Mouse (Mus musculus) CD4-positive, CD25-positive, alpha-beta regulatory T cell, adult 9 weeks (primary cell): Measurements from ENCODE around the gene Slc7a6. TPM values are rescaled to one million over a fixed set of nuclear protein-coding genes. Genes with fewer than 3 reads are reported as not detected.

Experiments
- polyA plus RNA-seq: library from polyadenylated mRNA; unstranded; fragments of 100-300 nt; shearing (Covaris generic); gene quantifications from one replicate; pipeline ENCODE4 v1.2.1, GENCODE M21; 2017

Gene Slc7a6
- polyA plus RNA-seq: 50.2 TPM

DNA sequence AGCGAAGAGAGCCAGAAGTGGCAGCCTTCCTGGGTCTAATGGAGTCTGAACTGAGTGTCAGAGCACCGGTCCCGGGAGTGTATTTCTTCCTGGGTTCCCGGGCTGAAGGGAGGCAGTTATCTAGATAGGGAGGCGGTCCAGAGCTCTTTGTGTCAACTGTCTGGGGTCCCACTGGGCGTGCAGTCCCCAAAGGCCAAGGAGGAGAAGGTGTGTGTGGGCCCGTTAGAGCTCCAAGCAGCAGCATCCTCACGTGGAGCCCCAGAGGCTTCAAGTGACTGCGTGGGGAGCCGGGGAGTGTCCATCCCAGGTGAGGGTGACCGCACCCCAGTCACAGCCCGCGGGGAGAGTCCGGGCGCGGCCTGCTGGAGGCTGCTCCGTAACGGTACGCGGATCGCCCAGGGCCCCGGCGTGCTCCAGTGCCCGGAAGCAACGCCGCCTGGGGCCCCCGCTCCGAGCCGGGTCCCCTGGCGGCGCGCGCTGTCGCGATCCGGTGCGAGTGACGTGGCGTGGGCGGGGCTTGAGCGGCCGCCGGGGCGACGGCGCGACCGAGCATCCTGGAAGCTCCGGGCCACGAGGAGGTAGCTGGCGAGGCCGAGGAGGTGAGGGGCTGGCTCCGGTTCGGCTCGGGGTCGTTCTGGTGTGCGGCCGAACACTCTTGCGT lies at the start of gene Slc7a6:
Slc7a6 (plus strand) TSS at position 502 of the 661 bp plus-strand sequence.

DNA sequence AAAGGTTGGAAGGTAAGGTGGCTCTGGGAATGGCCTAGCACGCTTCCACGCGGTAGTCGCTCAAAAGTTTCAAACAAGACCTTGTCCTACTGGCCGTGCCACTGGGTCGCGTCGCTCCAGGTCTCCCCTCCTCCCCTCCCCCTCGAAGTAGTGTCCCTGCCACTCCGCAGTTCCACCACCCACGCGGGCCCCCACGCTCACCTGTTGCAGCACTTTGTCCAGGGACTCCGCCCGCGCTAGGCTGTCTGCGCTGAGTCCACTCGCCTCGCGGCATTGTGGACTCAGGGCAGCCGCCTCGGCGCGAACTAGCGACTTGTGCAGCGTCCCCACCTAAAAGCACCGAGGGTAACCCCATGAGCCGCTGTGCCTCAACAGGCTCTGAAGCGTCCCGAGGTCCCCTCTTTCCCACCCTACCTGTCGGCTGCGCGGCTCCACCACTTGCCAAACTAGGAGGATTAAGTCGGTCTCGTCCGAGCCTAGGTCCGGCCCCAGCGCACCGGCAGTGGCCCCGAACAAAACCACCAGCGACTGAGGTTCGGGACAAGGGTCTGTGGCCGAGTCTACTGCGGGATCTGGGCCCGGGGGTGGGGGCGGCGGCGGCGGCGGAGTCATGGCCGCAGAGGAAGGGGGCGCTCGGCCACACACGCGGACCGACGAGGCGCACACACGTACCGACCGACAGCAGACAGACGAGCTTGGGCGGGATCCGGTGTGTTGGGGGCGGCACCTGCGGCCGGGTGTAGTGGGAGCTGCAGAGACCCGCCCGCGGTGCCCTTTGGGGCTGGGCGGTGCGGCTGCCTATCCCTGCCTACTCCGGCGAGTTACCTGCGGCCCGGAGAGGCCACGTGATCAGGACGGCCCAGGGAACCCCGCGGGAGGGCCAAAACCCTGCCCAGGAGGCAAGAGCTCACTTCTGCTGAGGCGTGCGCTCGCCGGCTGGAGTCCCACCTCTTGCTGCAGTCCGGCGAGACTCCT lies 32.2 kb upstream of the Slc7a6 start, which contains the start of gene Esrp2:
Esrp2 (minus strand) TSS at position 819 of the 975 bp plus-strand sequence.

DNA sequence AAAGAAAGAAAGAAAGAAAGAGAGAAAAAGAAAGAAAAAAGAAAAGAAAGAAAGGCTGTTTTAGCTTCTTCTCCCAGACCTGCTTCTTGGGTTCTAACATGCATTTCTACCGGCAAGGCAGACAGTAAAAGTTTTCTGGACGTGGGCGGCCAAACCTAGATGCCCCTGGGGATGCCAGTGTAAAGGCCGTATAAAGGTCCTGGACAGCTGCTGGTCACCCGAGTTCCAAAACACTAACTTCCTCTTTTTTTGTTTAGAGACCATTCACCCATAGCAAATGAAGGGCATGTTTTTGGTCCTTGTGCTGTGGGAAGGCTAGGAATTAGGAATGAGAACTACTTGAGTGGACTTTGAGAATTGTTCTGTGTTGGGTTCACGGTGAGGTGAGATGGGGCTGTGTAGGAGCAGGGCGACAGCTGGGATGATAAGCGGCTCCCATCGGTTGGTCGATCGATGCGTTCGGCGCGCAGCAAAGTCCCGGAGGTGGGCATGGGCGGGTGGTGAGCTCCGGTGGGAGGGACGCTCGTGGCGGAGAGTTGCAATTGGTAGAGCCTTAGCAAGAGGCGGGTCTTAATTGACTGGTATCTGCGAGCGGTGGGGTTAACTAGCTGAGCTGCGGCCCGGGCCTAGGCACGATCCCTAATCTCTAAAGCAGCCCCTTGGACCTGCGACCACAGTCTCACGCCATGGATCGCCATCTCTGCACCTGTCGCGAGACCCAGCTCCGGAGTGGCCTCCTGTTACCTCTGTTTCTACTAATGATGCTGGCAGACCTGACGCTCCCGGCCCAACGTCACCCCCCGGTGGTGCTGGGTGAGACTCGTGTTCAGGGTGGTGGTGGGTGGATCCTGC lies 18.6 kb upstream of the Slc7a6 start, which contains the start of gene Pla2g15:
Pla2g15 (plus strand) TSS at position 599 of the 852 bp plus-strand sequence.

DNA sequence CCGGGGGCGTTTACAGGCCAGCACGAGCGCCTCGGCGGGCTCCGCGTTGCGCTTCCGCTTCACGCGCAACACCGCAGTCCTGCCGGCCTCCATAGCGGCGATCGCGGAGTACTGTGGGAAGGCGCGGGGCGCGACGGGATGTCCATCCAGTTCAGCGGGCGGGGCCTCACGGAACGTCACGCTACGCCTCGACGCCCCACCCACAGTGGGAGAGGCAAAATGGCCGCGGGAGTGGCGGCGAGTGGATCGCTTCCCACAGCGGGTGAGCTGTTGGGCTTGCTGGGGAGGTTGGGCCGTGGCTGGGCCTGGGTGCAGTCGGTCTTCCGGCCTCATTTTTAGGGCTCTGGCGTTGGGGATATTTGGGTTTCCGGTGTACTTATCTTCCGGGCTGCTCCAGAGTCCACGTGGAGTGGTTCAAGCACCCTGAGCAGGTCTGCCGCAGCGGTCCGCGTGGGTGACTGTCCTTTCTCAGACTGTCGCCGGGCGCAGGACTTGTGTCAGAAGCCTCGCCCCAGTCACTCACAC lies 42.2 kb downstream of the Slc7a6 start, which contains the start of the genes Slc7a6os and Prmt7:
Slc7a6os (minus strand) TSS at position 115 of the 525 bp plus-strand sequence.
Prmt7 (plus strand) TSS at position 116 of the 525 bp plus-strand sequence.

Other genes starting within 250 kb of the Slc7a6 start
- 2.8 TPM for gene Ctrl, start 235.0 kb upstream of the Slc7a6 start, polyA plus RNA-seq
- 552 TPM for gene Psmb10, start 230.4 kb upstream of the Slc7a6 start, polyA plus RNA-seq
- 0.55 TPM for gene Lcat, start 225.5 kb upstream of the Slc7a6 start, polyA plus RNA-seq
- 7.0 TPM for gene Slc12a4, start 202.8 kb upstream of the Slc7a6 start, polyA plus RNA-seq
- not detected for gene Dpep3, start 189.4 kb upstream of the Slc7a6 start, polyA plus RNA-seq
- gene Dus2, start 177.5 kb upstream of the Slc7a6 start, polyA plus RNA-seq: 26.0 TPM
- gene Dpep2nb, start 162.9 kb upstream of the Slc7a6 start, polyA plus RNA-seq: not detected
- gene Ddx28, start 157.0 kb upstream of the Slc7a6 start, polyA plus RNA-seq: 6.7 TPM
- gene Nfatc3, start 110.0 kb upstream of the Slc7a6 start, polyA plus RNA-seq: 36.8 TPM
- gene Esrp2, start 31.9 kb upstream of the Slc7a6 start, polyA plus RNA-seq: 5.3 TPM
- 12.9 TPM for gene Pla2g15, start 18.5 kb upstream of the Slc7a6 start, polyA plus RNA-seq
- gene Slc7a6os, start 42.1 kb downstream of the Slc7a6 start, polyA plus RNA-seq: 32.5 TPM
- 46.0 TPM for gene Prmt7, start 42.1 kb downstream of the Slc7a6 start, polyA plus RNA-seq
- not detected for gene Smpd3, start 169.1 kb downstream of the Slc7a6 start, polyA plus RNA-seq
- gene Zfp90, start 246.5 kb downstream of the Slc7a6 start, polyA plus RNA-seq: 9.2 TPM